Mouse (Mus musculus) kidney, adult 2 months (tissue): Measurements from ENCODE around the gene Dgkb.

Experiments
- CTCF ChIP-seq: fragments of 200-500 bp; conservative IDR thresholded peaks from 2 replicates; pipeline ENCODE4 v1.5.1; 2011; ENCODE audit warnings: low read depth, mild to moderate bottlenecking, control low read depth, low read length, moderate library complexity, mixed read lengths; ENCODE audit not compliant: insufficient read depth, insufficient read length
- POLR2A ChIP-seq: fragments of 200-500 bp; IDR thresholded peaks from one replicate; pipeline ENCODE4 v1.6.1; 2011; ENCODE audit warnings: low read depth, low read length, control low read depth

DNA sequence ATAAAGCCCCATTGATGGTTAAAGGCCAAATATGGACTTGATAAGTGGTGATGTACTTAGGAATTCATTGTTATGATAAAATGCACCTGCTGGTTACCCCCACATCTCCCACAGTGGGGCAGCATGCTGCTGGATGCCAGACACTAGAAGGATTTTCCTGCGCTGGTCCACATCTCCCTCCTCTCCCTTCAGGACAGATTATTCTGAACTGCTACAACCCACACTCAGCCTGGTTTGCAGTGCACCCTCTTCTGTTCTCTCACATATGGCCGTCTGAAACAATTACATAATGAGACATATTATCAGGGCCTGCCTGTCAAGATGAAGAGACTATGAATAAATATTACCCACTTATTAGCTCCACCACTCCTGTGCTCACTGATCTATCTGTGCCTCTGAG, 780.6 kb downstream of the Dgkb start:
- no peak for TF ChIP-seq CTCF
- TF ChIP-seq POLR2A: no peak
